Mouse (Mus musculus) monocyte, adult 5-6 weeks (primary cell): ENCODE measurements around the gene Ugt1a10. TPM values are rescaled to one million over a fixed set of nuclear protein-coding genes. Genes with fewer than 3 reads are reported as not detected.

Source experiments
- ATAC-seq: fragments of 153-309, 156-312 bp; replicated peaks from 2 replicates; pipeline ENCODE4 v1.8.0; 2017; ENCODE audit warnings: mild to moderate bottlenecking; ENCODE audit not compliant: low TSS enrichment, insufficient number of reproducible peaks, severe bottlenecking, poor library complexity, low FRiP score
- total RNA-seq: library from RNA; stranded (forward); fragments of 200-1000, 200-491, 200-594 nt; gene quantifications from 3 replicates; pipeline ENCODE4 v1.2.3, GENCODE M21; 2017

Gene Ugt1a10
- total RNA-seq, 1 experiment from 2014 or later: not detected

DNA sequence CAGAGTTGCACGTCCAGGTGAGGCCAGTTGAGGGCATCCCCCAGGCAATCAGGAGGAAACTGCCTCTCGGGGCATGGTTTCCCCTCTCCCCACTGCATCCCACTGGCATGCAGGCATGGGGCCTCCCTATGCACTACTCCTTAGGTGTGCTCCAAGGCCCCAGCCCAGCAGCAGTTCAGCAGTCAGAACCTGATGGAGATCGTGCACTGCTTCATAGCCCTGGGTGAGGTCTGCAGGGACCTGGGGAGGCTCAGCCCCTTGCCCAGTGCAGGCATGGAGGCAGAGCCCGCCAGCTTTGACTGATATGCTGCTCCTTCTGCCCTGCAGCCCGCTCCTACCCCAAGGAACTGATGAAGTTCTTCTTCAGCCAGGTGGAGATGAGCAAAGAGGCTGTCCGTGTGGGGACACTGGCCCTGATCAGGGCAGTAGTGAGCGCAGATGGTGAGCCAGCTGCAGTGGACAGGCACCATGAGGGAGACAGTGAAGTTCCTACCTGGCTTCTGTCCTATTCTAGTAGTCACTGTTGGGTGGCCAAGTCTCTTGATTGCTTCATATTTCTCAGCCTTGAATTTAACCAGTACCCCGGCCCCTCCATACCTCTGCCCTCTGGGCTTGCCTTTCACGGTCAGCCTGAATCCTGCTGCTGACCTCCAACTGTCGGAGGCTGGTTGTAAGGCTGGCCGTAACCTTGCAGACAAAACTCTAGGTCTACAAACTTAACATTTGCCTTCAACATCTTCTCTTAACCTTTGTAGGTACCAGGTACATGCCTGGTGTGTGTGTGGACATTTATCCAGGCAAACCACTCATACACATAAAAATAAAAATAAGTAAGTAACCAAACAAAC, 180.1 kb downstream of the Ugt1a10 start:
- ATAC-seq: no peak

DNA sequence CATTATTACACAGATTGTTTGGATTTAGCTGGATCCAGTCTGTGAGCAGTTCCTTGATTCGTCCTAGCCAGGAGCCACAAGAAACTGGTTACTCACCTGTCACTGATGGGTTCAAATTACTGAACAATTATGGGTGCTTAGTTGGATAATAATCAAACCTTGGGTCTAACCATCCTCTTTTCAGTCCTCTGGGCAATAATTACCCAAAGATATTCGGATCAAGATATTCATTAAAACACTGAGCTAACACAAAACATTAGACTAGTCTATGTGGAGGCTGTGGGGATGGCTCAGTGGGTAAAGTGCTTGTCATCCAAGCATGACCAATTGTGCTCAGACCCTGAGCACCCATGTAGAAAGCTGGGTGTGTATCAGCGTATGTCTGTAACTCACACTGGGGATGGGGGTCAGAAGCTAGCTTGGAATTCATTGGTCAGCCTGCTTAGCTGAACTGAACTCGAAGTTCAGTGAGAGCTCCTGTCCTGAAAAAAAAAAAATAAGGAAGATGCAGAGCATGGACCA, 180.8 kb downstream of the Ugt1a10 start:
- no peak for ATAC-seq

DNA sequence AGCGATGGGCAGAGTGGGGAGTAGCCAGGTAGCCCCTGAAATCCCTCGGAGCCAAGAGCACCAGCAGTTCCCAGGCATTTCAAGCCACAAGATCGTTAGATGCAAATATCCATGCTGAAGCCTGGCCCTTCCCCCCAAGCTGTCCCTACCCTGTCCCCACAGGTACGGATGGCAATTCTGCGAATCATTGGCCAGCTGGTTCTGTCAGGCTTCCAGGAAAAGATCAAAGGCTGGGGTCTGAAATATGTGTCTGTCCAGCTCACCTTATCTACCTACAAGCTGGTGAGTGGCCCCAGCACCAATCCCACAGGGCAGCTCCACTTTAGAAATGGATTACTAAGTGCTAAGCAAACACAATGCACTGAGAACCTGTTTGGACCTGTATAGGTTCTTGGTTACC, 182.1 kb downstream of the Ugt1a10 start:
- ATAC-seq: no peak

DNA sequence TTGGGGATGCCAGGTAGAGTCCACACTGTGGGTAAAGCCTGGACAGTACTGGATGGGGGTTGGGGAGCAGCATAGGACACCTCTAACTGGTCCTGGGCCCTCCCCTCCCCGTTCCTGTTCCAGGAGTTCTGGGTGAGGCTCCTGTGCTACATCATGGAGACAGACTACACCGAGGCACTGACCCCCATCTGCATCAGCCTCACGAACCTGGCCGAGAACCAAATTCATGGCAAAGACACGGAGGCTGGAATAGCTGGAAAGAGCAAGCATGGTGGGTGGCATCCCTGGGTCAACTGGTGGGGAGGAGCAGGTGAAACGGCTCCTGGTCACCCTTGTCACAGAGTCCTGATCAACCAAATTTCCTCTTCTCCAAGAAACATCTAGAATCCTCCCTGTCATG, 183.6 kb downstream of the Ugt1a10 start:
- no peak for ATAC-seq

DNA sequence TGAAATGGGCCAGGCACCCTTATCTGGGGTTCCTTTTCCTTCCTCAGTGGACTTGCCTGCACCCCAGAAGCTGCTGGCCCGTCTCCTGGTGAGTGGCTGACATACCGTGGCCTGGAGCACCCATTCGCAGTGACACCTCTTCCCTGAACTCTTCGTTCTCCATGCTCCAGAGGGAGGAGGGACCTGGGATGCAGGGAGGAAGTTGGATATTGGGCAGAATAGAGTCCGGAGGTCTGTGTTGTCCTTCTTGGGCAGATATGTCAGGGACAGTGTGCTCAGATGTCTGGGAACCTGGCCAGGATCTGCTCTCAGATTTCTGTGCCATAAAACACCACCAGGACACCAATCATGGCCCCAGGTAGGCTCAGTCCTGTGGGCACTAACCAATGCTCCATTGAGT, 184.9 kb downstream of the Ugt1a10 start:
- ATAC-seq: no peak

DNA sequence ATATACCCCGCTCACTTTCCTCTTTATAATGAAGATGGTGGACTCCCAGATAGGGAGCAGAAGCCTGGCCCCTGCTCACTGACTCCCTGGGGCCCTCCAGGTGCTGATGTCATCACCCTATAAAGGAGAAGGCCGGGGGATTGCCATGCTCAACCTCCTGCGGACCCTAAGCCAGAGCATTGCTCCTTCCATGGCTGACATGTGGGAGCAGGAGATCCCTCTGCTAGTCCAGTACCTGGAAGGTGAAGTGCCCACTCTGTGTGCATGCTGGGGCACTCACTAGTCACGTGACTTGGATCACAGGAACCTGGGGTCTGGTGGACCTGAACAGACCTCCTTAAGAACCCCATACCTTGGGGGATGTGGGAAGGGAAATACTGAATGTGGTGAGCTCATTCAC, 185.4 kb downstream of the Ugt1a10 start:
- ATAC-seq: no peak

DNA sequence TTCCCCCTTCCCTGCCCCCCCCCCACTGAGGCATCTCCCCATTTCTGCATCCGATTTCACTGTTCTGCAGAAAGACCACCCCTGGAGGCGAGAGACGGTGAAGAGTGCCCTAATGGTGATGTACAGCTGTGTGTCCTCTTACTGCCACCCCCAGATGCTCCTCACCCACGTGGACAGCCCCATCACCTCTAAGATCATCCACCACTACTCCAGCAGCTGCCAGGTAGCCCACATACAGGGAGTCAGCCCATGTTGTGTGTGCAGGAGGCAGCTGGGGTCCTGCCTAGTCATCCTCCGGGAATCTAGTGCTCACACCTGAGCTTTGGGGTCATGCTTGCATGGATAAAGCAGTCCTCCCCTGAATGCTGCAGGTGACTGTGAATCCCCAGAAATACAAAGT, 188.7 kb downstream of the Ugt1a10 start:
- no peak for ATAC-seq

DNA sequence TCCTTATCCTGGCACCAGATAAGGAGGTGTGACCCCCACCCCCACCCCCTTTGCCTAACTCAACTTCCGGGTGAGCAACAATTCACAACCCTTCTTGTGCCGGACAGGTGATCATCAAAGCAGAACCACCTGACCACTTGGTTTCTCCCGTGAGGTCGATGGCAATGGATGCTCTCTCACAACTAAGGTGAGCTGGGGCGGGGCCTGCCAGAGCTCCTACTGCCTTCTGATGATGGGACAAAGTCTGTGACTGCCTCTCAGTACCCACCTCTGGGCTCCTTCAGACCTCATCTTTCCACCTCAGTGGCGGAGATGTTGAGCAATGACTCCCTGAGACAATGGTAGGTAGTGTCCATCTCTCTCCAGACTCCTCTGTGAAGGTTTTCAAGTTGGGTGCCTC, 190.7 kb downstream of the Ugt1a10 start:
- no peak for ATAC-seq

DNA sequence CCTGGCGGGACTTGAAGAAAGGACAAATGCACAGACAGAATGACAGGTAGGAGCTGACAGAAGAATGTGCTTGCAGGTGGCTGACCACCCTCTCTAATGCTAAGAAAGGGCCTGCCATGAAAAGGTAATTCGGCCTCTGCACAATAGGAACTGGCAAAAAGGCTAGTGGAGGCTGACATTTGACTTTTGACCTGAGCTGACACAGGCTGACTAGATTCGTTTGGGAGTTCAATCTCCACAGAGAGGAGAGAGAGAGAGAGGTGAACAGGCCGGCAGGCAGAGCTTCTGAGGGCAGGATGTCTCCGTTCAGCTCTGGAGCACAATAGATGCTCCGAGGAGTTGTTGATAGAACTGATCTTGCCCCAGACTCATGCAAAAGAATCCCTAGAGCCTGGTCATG, 191.2 kb downstream of the Ugt1a10 start:
- ATAC-seq: no peak

DNA sequence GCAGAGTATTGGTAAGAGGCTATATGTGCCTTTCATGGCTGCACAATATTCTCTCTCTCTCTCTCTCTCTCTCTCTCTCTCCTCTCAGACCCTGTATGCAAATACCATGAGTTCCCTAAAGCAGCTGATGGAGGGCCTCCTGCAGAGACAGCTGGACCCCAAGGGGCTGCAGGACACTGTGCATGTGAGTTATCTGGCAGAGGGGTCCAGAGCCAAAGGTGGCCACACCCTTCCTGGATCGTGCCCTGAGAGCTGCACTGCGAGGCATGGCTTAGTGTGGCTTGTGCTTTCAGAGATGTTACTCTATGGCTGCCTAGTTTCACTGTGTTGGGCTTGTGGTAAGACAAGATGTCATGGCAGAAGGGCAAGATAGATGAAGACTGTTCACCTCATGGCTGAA, 192.5 kb downstream of the Ugt1a10 start:
- no peak for ATAC-seq

DNA sequence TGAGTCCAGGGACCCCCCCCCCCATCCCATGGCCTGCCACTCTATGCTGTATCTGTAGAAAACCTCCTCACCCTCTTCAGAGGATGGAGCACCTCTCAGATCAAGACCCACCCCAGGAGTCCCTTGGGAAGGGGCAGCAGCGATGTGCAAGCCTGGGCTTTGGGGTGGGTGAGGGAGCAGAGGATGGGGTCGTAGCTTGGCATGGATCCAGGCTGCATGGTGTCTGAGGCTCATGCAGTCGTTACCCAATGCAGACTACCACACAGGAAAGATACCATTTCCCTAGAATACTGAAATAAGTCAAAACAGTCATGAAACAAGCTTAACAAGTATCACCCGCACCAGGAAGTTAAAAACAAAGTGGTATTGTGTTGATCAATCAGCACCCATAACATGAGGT, 193.5 kb downstream of the Ugt1a10 start:
- ATAC-seq: no peak

DNA sequence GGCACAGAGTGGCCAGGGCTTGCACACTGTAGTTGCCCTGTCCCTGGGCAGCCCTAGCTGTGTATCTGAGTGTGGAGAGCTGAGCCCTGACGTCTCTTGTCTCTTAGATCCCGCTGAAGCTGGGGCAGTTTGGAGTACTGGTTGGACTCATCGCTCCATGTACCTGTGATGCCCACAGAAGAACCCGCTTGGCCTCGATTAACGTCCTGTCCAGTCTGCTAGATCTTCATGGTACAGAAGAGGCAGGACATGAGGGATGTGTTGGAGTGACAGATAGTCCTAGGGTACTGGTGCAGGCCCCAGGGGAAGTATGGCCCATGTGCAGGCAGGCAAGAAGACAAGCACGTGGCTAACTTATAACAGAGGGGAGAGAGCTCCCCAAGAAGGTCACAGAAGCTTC, 194.4 kb downstream of the Ugt1a10 start:
- no peak for ATAC-seq

DNA sequence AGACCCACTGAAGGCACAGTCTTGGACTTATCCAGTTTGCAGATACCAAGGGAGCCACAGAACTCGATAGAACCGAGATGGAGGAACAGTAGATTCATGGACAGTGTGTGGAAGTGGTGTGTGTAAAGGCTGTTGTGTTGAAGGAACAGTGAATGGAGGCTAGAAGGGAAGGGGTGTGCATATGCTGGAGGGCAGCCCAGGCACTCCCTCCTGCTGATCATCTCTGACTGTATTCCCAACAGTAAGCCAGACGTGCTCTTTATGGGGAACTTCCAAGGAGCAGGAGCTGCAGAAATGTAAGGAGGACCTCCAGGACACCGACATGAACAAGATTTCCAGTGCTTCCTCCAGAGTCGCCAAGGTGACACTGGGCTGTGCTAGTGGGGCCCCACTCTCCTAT, 194.8 kb downstream of the Ugt1a10 start:
- ATAC-seq: no peak

DNA sequence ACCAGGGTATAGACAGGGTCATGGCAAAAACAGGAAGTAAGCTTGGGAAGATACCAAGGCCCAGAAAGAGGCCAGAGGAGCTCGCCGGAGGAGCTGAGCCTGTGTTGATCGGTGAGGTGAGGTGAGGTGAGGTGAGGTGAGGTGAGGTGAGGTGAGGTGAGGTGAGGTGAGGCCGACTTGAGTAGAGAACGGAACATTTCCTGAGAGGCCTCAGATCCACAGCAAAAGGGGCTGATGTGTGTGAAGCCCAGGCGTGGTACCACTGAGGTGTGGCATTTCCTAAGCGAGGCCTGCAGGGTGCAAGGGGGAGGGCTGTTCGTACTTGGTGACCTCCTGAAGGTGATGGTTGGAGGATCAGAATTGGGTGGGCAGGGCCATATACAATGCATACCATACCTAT, 197.9 kb downstream of the Ugt1a10 start:
- no peak for ATAC-seq

DNA sequence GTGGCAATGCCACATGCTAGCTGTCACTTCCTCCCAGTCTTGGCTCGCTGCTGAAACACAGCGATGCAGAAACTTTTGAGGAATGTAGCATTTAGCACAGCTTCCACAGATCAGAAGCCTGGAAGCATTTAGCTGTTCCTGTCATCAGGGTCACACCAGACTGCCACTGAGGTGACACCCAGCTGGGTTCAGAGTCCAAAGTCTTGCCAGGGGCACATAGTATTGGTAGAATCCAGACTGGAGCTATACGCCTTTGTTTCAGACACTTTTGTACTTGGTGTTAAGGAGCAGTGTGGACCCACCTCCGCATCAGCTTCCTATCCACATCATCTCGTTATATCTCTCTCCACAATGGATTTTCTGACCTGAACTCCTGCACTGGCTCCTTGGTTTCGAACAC, 198.4 kb downstream of the Ugt1a10 start:
- no peak for ATAC-seq

DNA sequence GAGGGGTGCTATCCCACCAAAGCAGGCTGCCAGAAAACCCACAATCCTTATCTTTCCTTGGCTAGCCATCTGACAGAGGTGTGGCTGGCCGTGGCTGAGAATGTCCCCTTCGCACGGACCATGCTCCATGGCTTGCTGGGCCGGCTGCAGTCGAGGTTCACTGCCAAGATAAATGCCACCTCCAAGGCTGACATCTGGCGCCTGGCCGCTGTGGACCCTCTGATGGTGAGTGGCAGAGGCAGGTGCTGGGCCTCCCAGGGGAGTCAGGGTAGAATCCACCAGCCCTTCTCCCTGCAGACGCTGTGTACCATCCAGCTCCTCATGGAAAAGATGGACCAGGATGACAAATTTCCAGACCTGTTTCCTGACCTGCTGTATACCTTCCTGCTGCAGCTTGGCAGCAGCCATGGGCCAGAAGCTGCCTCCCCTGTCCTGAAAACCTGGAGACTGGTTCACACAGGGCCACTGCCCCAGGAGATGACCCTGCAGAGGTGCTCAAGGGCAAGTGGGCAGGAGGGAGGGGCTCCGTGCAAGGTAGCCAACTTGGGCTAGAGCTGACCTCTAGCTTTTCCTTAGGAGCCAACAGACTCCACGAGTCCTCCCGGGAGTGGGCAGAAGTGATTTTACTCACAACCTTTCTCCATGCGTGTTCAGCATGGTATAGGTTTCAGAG, 199.7 kb downstream of the Ugt1a10 start:
- no peak for ATAC-seq

DNA sequence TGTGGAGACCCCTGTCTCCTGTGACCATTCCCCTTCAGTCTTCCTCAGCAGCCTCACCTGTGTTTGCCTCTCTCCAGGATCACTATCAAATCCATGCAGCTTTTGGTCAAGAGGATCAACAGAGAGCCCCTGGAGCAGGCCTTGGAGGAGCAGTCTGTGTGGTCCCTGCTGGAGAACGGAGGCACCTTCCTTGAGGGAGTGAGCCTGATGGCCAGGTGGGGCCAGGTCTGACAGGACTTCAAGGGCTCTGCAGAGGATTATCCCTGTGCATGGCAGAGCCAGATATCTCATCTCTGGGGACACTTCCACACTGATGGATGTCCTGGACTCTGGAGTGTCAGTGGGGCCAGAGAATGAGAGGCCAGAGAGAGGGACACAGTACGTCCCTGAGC, 200.3 kb downstream of the Ugt1a10 start:
- ATAC-seq: no peak

DNA sequence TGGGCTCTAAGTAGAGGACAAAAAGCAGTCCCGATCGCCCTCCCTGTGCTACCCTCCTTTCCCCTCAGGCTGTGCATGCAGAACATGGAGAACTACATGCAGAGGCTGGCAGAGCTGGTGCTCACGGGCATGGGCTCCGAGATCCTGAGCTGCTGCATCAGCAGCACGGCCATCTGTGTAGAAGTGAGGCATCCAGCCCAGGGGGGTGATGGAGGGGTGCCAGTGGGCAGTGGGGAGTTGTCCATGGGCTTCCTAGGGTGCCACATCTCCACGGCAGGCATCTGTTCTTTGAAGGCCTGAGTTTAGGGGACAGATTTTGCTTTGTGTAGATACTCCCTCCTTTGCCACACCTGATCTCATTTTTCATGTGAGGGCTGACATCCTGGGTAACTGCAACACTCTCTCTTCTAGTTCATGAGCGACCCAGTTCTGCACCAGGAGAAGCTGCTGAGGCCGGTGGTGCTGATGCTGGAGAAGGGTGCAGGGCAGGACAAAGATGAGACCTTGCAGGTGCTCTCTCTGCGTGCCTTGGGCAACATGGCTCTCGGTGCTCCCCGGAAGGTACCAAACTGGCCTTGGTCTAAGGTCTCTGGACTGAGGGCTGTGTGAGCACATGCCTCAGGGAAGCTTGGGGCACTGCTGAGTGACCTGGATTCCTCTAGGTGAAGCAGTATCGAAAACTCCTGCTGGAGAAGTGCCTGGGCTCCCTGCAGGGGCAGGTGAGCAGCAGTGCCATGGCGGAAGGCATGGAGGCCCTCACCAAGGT, 201.0 kb downstream of the Ugt1a10 start:
- ATAC-seq: no peak

DNA sequence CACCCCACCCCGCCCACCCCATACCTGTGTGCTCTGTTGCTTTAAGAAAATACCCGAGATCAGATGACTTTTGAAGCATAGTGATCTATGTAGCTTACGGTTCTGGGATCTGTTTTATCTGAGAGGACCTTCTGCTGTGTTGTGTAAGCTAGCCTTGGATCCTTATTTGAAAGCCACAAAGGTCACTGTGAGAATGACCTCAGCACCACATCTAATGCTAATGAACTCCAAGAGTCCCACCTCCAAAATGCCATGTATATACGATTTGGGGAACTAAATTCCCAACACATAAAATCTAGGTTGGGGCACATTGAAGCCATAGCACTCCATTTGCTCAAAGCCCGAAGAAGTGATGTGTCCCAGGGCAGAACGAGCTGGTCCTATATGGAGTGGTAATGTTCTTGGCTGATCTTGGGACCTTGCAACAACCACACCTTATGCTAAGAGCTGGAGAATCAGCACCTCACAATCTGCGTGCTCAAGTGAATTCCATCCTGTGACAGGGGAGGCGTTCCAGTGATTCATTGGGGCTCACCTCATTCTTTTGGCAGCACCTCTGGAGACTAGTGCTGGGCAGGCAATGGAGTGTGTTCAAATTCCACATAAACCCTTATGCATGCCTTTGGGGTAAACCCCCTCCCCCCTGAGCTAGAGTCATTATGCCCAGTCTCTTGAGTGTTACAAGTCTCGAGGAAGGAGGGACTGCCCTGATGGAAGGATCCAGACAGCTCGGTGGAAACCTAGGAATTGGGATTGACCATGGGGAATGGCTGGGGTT, 201.9 kb downstream of the Ugt1a10 start:
- no peak for ATAC-seq
